27 mouse cellular contexts compared by ENCODE assay signal in genomic region chr3:35154266-35154665, GRCm38 (mm10).
DNase-seq lines count a peak whose midpoint lies in the region; ATAC-seq and TF ChIP-seq lines count a peak whose summit lies in the region.
"Had no signal": no experiment of that assay in that cellular context is flagged by ENCODE, and none has a peak within 500 bp of the region (broad histone marks: within the 10 kb centered on the region; RNA-seq: fewer than 3 reads in every experiment).

No protein-coding gene starts in this region.

- H3K27ac ChIP-seq in stomach, embryonic 14.5 days (ENCODE audit: low read length), result no peak overlapping the region
- H3K27ac ChIP-seq in stomach, postnatal 0 days (replicated peaks), result no peak overlapping the region
- H3K27ac ChIP-seq: forebrain, embryonic 10.5 days; forebrain, embryonic 13.5 days; gastrocnemius, adult 2 months; heart, embryonic 15.5 days; hindbrain, embryonic 10.5 days; hindbrain, embryonic 13.5 days; intestine, embryonic 15.5 days had no signal

- TF ChIP-seq CTCF in stomach, postnatal 0 days (IDR thresholded peaks at IDR 0.05; ENCODE audit: low read depth), result no peak

- ATAC-seq in stomach, embryonic 14.5 days (ENCODE audit: insufficient number of reproducible peaks, insufficient read depth, low FRiP score, low read depth), result peak; percentile 50; the same call in 1 of the 2 replicates
- no peak for ATAC-seq in stomach, postnatal 0 days (ENCODE audit: low FRiP score, low TSS enrichment)
- ATAC-seq: forebrain, embryonic 13.5 days; forebrain, embryonic 16.5 days; hindbrain, embryonic 16.5 days; intestine, embryonic 15.5 days had no signal

- H3K9me3 ChIP-seq in stomach, embryonic 14.5 days (ENCODE audit: control insufficient read depth, low read depth, low read length), result no peaks in the 10 kb centered on the region
- H3K9me3 ChIP-seq in stomach, postnatal 0 days (ENCODE audit: control insufficient read depth, low read length), result no peaks in the 10 kb centered on the region
- H3K9me3 ChIP-seq: forebrain, embryonic 10.5 days; forebrain, embryonic 13.5 days; heart, embryonic 12.5 days; heart, embryonic 15.5 days; hindbrain, embryonic 10.5 days; hindbrain, embryonic 13.5 days; intestine, embryonic 15.5 days had no signal

- TF ChIP-seq EP300 in stomach, postnatal 0 days (optimal IDR thresholded peaks at IDR 0.05), result no peak

- H3K4me2 ChIP-seq in stomach, embryonic 14.5 days (replicated peaks; ENCODE audit: low read depth, low read length), result no peak overlapping the region
- H3K4me2 ChIP-seq in stomach, postnatal 0 days (replicated peaks; ENCODE audit: low read depth), result no peak overlapping the region
- H3K4me2 ChIP-seq: forebrain, embryonic 13.5 days; heart, embryonic 12.5 days; heart, embryonic 15.5 days; hindbrain, embryonic 13.5 days; intestine, embryonic 15.5 days had no signal

- peaks cover 5% of the 10 kb centered on the region; the same call in 1 of the 2 replicates for H3K4me1 ChIP-seq in stomach, embryonic 14.5 days (ENCODE audit: control insufficient read depth, insufficient read depth, low read length)
- peaks cover 2% of the 10 kb centered on the region; the same call in 1 of the 2 replicates for H3K4me1 ChIP-seq in stomach, postnatal 0 days (replicated peaks; ENCODE audit: control insufficient read depth, insufficient read depth)
- H3K4me1 ChIP-seq: heart, embryonic 12.5 days; intestine, embryonic 15.5 days had no signal

- no peak overlapping the region for H3K9ac ChIP-seq in stomach, embryonic 14.5 days (replicated peaks; ENCODE audit: low read depth, low read length)
- H3K9ac ChIP-seq in stomach, postnatal 0 days (ENCODE audit: low read length), result no peak overlapping the region
- H3K9ac ChIP-seq: forebrain, embryonic 13.5 days; heart, embryonic 12.5 days; heart, embryonic 15.5 days; hindbrain, embryonic 13.5 days; intestine, embryonic 15.5 days had no signal

- no peaks in the 10 kb centered on the region for H3K27me3 ChIP-seq in stomach, embryonic 14.5 days (ENCODE audit: control insufficient read depth, insufficient read depth, low read length)
- H3K27me3 ChIP-seq in stomach, postnatal 0 days (ENCODE audit: control insufficient read depth, insufficient read depth, low read length), result no peaks in the 10 kb centered on the region
- H3K27me3 ChIP-seq: forebrain, embryonic 13.5 days; heart, embryonic 12.5 days; heart, embryonic 15.5 days; hindbrain, embryonic 13.5 days; intestine, embryonic 15.5 days had no signal

- H3K36me3 ChIP-seq in stomach, embryonic 14.5 days (ENCODE audit: control insufficient read depth, insufficient read depth, low read length), result no peaks in the 10 kb centered on the region
- H3K36me3 ChIP-seq in stomach, postnatal 0 days (ENCODE audit: control insufficient read depth, insufficient read depth, low read length), result no peaks in the 10 kb centered on the region
- H3K36me3 ChIP-seq: forebrain, embryonic 10.5 days; heart, embryonic 12.5 days; heart, embryonic 15.5 days; hindbrain, embryonic 10.5 days; hindbrain, embryonic 13.5 days; intestine, embryonic 15.5 days had no signal

- 30% methylated on average over 6 of the region's 6 CpGs for WGBS in stomach, embryonic 14.5 days
- 50% methylated on average over 6 of the region's 6 CpGs for WGBS in stomach, postnatal 0 days

- peak; percentile 7 for DNase-seq in embryo, embryonic 11 days
- no peak for DNase-seq in embryo, embryonic 10.5 days (ENCODE audit: low spot score)
- no peak for DNase-seq in stomach, postnatal 0 days (ENCODE audit: low spot score)
- DNase-seq in ZHBTc4 (ENCODE audit: low read depth, low spot score), result peak; percentile 70
- no peak for DNase-seq in thymus, postnatal 25 days
- no peak for DNase-seq in cerebellum, adult 9-10 months
- DNase-seq in cerebellum, postnatal 10 days, result no peak
- DNase-seq: adrenal gland, adult 2 months; adrenal gland, postnatal 25 days; cerebellum, adult 11-12 months; cerebellum, adult 8-10 months; cerebellum, postnatal 25 days; gastrocnemius, adult 2 months; gastrocnemius, postnatal 25 days; heart, adult 18-20 months; heart, postnatal 10 days; heart, postnatal 36 days had no signal

- no peak overlapping the region for H3K4me3 ChIP-seq in stomach, embryonic 14.5 days (ENCODE audit: low read depth, low read length)
- H3K4me3 ChIP-seq in stomach, postnatal 0 days (ENCODE audit: low read depth, low read length), result no peak overlapping the region
- H3K4me3 ChIP-seq: forebrain, embryonic 10.5 days; forebrain, embryonic 13.5 days; gastrocnemius, adult 2 months; heart, embryonic 12.5 days; heart, embryonic 15.5 days; hindbrain, embryonic 10.5 days; hindbrain, embryonic 13.5 days; intestine, embryonic 15.5 days had no signal

Comparison
In these comparisons a context has a peak if more than half of its experiments do, and no peak if none do; other contexts are left out.
1. DNase-seq: peak in embryo, embryonic 11 days (single experiment) and ZHBTc4 (single experiment); none in embryo, embryonic 10.5 days (single experiment), stomach, postnatal 0 days (single experiment), thymus, postnatal 25 days (single experiment), cerebellum, adult 9-10 months (single experiment) and cerebellum, postnatal 10 days (0 of 2).